Comparison of ENCODE assay signal across 17 mouse cellular contexts in the genomic region with DNA sequence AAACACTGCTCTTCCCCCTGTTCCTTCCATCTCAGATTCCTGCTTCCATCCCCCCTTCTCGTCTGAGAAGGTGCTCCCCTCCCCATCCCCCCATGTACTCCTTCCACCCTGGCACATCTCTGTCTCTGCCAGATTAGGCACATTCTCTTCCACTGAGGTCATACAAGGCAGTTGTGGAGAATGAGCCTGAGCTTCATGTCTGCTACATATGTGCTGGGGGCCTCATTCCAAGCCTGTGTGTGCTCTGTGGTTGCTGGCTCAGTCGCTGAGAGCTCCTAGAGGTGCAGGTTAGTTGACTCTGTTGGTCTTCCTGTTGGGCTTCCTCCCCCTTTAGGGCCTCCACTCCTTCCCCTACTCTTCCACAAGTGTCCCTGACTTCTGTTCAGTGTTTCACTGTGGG. TPM values are rescaled to one million over a fixed set of nuclear protein-coding genes. Genes with fewer than 3 reads are reported as not detected.
"Had no signal": no experiment of that assay in that cellular context is flagged by ENCODE, and none has a peak within 500 bp of the region (broad histone marks: within the 10 kb centered on the region; RNA-seq: fewer than 3 reads in every experiment).

No protein-coding gene starts in this region.

- H3K4me2 ChIP-seq: neural tube, embryonic 13.5 days; neural tube, embryonic 15.5 days; stomach, embryonic 15.5 days had no signal

- H3K4me3 ChIP-seq: neural tube, embryonic 13.5 days; neural tube, embryonic 15.5 days; stomach, embryonic 15.5 days had no signal

- H3K4me1 ChIP-seq: neural tube, embryonic 13.5 days; neural tube, embryonic 15.5 days; stomach, embryonic 15.5 days had no signal

- H3K36me3 ChIP-seq: neural tube, embryonic 13.5 days; neural tube, embryonic 15.5 days; stomach, embryonic 15.5 days had no signal

- H3K27me3 ChIP-seq: neural tube, embryonic 13.5 days; neural tube, embryonic 15.5 days; stomach, embryonic 15.5 days had no signal

- DNase-seq: retina, postnatal 1 day; right cerebral cortex, adult 18-20 months; right cerebral cortex, postnatal 14 days; right cerebral cortex, postnatal 25 days; right cerebral cortex, postnatal 4 days; spleen, adult 18-20 months; thymus, adult 18-20 months; thymus, adult 2 months; thymus, postnatal 14 days; thymus, postnatal 25 days; thymus, postnatal 36 days; thymus, postnatal 4 days had no signal

- H3K9me3 ChIP-seq: neural tube, embryonic 13.5 days; neural tube, embryonic 15.5 days; stomach, embryonic 15.5 days had no signal

- H3K27ac ChIP-seq: neural tube, embryonic 13.5 days; neural tube, embryonic 15.5 days; stomach, embryonic 15.5 days; stomach, postnatal 0 days had no signal

- H3K9ac ChIP-seq: neural tube, embryonic 13.5 days; neural tube, embryonic 15.5 days; stomach, embryonic 15.5 days had no signal

RNA-seq across cellular contexts. Expression of a gene that starts 34.4 kb away (rescaled TPM):
- total RNA-seq: neutrophil, adult 5-6 weeks had no signal
